Mouse (Mus musculus): ENCODE results near the gene Pck1.
A peak's percentile ranks its signal among the peaks of the same experiment; 100 is the strongest.

Pck1 gene

GRCm38 (mm10) chr2:173175703-173176102, 22.9 kb downstream of the Pck1 start:
- no peak for DNase-seq

GRCm38 (mm10) chr2:173177481-173177880, 24.6 kb downstream of the Pck1 start:
- DNase-seq = no peak

- DNase-seq = no peak
Measured at GRCm38 (mm10) chr2:173177951-173178350, 25.1 kb downstream of the Pck1 start.

- no peak for DNase-seq
Measured at GRCm38 (mm10) chr2:173179046-173179445, 26.2 kb downstream of the Pck1 start.

- DNase-seq = no peak
Measured at GRCm38 (mm10) chr2:173180026-173180425, 27.2 kb downstream of the Pck1 start.

- no peak for DNase-seq
Measured at GRCm38 (mm10) chr2:173180721-173181388, 28.0 kb downstream of the Pck1 start.

GRCm38 (mm10) chr2:173181486-173181885, 28.6 kb downstream of the Pck1 start:
- no peak for DNase-seq

GRCm38 (mm10) chr2:173181901-173182300, 29.1 kb downstream of the Pck1 start:
- DNase-seq = no peak

GRCm38 (mm10) chr2:173182796-173183195, 29.9 kb downstream of the Pck1 start:
- DNase-seq = no peak

GRCm38 (mm10) chr2:173183311-173183710, 30.5 kb downstream of the Pck1 start:
- no peak for DNase-seq

GRCm38 (mm10) chr2:173183836-173184460, 31.1 kb downstream of the Pck1 start:
- peak; percentile 72 for DNase-seq

GRCm38 (mm10) chr2:173184475-173185080, 31.7 kb downstream of the Pck1 start:
- DNase-seq = no peak

GRCm38 (mm10) chr2:173185282-173185681, 32.4 kb downstream of the Pck1 start:
- no peak for DNase-seq

- peak; percentile 94 for DNase-seq
Measured at GRCm38 (mm10) chr2:173186047-173186943, 33.4 kb downstream of the Pck1 start.

GRCm38 (mm10) chr2:173187182-173187855, 34.5 kb downstream of the Pck1 start:
- no peak for DNase-seq

- no peak for DNase-seq
Measured at GRCm38 (mm10) chr2:173194796-173195195, 41.9 kb downstream of the Pck1 start.

- no peak for DNase-seq
Measured at GRCm38 (mm10) chr2:173202924-173203689, 50.3 kb downstream of the Pck1 start.

- DNase-seq = no peak
Measured at GRCm38 (mm10) chr2:173203726-173204125, 50.9 kb downstream of the Pck1 start.

GRCm38 (mm10) chr2:173204671-173205070, 51.8 kb downstream of the Pck1 start:
- DNase-seq = no peak

- no peak for DNase-seq
Measured at GRCm38 (mm10) chr2:173205563-173206099, 52.8 kb downstream of the Pck1 start.

GRCm38 (mm10) chr2:173207051-173207450, 54.2 kb downstream of the Pck1 start:
- DNase-seq = no peak
